Mouse (Mus musculus): Measurements from ENCODE around the gene AL607142.1.
A peak's percentile ranks its signal among the peaks of the same experiment; 100 is the strongest.

AL607142.1 gene

DNA sequence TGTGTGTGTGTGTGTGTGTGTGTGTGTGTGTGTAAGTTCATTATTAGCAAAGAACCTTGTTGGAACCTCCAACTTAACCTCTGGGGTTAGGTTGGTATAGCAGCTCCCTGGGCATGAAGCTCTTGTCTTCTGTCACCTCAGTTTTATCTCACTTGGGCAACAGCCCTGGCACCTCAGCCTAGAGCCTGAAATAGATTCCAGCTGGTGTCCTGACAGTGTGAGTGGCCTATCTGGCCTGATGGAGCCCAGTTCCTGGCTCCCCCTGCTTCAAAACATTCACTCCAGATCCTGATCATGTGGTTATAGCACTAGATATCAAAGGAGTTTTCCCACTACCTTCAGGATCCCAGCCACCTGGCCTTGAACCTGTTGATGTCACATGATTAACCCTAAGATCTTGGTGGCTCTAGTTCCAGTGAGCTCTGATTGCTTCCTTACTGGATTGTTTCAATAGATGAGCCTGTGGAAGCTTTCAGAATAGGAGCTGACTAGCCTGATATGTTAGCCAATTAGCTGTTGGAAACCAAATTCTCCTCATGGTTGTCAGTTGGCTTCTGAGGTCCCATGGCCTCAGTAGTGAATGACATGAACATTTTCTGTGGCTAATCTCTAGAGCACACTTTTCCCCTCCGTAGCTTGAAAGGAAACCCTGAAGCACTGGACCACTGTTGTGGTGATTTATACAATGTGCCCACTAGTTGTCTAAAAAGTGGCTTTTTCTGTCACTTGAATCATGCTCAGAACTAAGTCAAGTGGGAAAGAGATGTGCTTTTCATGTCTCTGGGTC lies 27.4 kb downstream of the AL607142.1 start:
- no peak for DNase-seq (ENCODE audit: extremely low read depth, insufficient read length, low spot score)

GRCm38 (mm10) chr4:120096935-120097334 lies 32.1 kb downstream of the AL607142.1 start:
- DNase-seq (ENCODE audit: extremely low read depth, insufficient read length, low spot score) = no peak

- no peak for DNase-seq (ENCODE audit: extremely low read depth, insufficient read length, low spot score)
Observed at GRCm38 (mm10) chr4:120101186-120101585, 36.4 kb downstream of the AL607142.1 start.

DNA sequence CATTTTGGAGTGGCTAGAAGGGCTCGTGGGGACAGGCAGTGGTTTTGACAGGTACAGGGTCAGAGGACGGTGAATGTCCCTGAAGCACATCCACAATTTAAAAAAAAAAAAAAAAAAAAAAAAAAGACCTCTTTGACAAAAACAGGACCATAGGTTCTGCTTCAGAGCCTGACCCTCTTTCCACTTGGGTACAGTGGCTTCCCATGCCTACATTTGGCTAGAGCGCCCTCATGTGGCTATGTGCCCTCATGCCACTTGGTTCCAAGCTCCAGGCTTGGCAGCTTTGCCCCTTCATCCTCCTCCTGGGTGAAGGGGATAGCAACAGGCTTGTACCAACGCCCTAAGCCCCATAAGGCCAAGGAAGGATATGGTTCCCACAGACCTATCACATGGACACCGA lies 39.8 kb downstream of the AL607142.1 start:
- no peak for DNase-seq (ENCODE audit: extremely low read depth, insufficient read length, low spot score)

DNA sequence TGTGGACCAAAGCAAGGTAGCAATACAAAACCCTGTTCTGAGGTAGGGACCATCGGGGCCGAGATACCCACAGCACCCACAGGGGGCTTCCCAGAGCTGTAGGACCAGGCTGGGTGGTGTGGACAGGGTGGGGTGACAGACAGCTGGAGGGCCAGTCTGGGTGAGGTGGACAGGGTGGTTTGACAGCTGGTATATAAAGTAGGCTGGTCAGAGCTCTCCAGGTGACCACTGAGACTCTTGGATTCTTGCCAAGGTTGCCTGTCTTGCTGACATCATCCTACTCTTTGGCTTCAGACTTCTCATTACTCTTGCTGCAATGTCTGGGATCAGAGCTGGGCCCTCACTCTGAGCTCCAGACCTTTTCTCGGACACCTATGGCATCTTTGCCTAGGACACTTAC lies 41.6 kb downstream of the AL607142.1 start:
- no peak for DNase-seq (ENCODE audit: extremely low read depth, insufficient read length, low spot score)

DNA sequence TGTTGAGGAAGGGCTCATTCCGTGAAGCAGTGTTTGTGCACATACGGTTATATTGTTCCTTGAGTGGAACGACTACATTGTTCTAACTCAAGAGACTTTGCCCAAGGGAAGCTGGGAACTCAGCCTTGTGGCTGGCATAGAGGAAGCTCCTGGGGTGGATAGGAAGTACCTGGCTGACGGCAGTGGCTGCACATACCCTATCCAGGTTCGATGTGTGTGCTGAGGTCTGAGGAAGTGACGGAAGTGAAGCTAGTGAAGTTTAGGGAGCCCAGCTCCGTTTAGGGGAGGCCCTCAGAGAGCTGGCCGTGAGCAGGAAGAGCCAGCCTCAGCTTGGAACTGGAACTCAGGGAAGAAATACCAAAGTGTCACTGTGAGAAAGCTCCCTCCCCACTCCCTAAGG lies 43.0 kb downstream of the AL607142.1 start:
- DNase-seq (ENCODE audit: extremely low read depth, insufficient read length, low spot score) = no peak

GRCm38 (mm10) chr4:120115516-120115915 lies 50.7 kb downstream of the AL607142.1 start:
- no peak for DNase-seq (ENCODE audit: extremely low read depth, insufficient read length, low spot score)

DNA sequence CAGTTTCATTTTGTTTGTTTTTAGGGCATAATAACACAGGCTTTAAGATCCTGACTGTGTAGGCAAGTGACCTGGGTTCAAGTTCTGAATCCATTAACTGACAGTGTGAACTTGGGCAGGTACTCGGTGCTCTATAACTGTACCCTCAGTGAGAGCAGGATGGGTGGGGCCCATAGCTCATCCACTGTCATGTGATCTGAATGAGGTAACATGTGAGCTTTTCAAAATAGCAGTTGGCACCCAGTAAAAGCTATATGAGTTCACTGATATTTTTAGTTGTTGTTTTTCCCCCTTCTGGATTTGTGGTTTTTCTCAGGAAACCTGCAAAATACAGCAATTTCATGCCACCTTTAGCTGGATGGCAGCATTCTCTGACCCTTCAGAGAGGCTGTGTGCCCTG lies 51.5 kb downstream of the AL607142.1 start:
- no peak for DNase-seq (ENCODE audit: extremely low read depth, insufficient read length, low spot score)

GRCm38 (mm10) chr4:120120276-120120675 lies 55.5 kb downstream of the AL607142.1 start:
- no peak for DNase-seq (ENCODE audit: extremely low read depth, insufficient read length, low spot score)

DNA sequence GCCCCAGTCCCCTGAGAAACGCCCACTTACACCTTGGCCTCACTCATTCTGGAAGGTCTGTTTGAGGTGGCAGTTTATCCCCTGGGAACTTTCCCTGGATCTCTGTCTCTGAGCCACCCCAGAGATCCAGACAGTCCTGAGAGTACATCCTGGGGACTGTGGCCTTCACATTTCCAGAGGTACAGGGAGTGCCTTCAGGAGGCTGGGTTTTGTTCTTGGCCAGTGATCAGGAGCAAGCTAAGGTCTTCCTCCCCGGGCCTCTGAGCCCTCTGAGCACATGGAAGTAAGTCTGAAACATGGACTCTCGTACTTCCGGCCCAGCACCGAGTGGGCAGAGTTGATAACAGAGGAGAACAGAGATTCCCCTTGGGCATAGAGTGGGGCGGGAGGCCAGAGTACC lies 59.9 kb downstream of the AL607142.1 start:
- no peak for DNase-seq (ENCODE audit: extremely low read depth, insufficient read length, low spot score)

GRCm38 (mm10) chr4:120126047-120126446 lies 61.3 kb downstream of the AL607142.1 start:
- DNase-seq (ENCODE audit: extremely low read depth, insufficient read length, low spot score) = no peak

GRCm38 (mm10) chr4:120127333-120127732 lies 62.5 kb downstream of the AL607142.1 start:
- no peak for DNase-seq (ENCODE audit: extremely low read depth, insufficient read length, low spot score)

- DNase-seq (ENCODE audit: extremely low read depth, insufficient read length, low spot score) = peak; percentile 77
Observed at GRCm38 (mm10) chr4:120128033-120128432, 63.2 kb downstream of the AL607142.1 start.

DNA sequence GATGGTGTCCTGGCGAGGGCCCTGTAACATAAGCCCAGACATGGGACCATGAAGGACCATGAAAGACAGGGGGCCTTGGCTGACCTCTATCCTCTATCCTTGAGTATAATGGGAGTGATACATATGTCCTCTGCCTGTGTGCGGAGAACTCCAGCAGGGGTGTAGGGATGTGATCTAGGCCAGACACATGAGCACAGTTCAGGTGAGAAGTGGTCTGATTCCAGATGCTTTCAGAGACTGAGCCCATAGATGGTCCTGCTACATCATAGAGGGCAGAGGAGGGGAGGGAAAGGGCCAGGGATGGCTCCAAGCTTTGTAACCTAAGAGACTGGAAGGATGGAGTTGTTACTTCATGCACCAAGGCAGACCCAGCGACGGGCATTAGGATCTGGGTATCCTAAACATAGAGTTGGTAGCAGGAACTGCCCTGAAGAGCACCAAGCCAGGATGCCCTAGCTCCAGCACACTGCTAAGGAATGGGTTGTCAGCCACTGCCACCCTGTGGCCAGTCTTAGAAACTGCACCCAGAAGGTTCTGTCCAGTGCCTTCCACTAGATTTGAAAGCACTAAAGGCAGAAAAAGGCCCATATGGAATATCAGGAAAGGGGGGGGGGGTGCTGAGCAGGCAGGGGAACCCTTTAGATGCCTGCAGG lies 64.6 kb downstream of the AL607142.1 start:
- no peak for DNase-seq (ENCODE audit: extremely low read depth, insufficient read length, low spot score)

GRCm38 (mm10) chr4:120130926-120131325 lies 66.1 kb downstream of the AL607142.1 start:
- no peak for DNase-seq (ENCODE audit: extremely low read depth, insufficient read length, low spot score)

DNA sequence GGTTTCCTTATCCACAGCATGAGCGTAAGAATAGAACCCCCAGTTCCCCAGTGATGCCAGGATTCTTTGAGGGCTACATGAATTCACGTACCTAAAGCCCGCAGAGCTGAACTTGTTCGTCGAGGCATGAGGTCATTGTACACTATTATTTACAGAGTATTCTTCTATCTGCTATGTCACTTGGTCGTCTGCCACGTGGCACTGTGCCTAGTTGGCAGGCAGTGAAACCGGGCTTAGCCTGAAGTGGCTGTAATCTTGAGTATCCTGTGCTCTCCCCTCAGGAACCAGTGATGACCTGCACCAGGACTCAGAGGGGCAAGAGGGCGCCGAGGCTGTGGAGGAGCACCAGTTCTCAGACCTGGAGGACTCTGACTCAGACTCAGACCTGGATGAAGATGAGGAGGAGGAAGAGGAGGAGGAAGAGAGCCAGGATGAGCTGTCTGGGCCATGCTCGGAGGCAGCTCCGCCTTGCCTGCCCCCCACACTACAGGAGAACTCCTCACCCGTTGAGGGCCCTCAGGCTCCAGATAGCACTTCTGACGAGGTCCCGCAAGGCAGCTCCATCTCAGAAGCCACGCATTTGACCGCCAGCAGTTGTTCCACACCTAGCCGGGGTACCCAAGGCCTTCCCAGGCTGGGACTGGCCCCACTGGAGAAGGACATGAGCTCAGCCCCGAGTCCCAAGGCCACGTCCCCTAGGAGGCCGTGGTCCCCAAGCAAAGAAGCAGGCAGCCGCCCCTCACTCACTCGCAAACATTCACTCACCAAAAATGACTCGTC lies 66.8 kb downstream of the AL607142.1 start:
- no peak for DNase-seq (ENCODE audit: extremely low read depth, insufficient read length, low spot score)

DNA sequence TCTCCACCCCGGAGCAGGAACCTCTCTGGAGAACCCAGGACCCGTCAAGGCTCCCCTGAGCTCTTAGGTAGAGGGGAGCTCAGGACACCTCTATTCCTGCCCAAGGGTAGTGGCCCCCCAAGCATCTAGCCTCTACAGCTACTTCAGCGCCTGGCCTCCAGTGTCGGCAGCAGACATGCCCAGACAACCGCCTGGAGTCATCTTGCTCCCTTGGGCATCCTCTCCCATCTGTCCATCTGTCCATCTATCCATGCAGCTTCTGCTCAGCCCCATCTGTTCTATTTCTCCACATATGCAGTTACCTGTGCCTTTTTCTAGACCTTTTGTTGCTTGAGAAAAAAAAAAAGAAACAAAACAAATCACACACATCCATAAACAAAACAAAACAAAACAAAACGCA lies 69.4 kb downstream of the AL607142.1 start:
- no peak for DNase-seq (ENCODE audit: extremely low read depth, insufficient read length, low spot score)

DNA sequence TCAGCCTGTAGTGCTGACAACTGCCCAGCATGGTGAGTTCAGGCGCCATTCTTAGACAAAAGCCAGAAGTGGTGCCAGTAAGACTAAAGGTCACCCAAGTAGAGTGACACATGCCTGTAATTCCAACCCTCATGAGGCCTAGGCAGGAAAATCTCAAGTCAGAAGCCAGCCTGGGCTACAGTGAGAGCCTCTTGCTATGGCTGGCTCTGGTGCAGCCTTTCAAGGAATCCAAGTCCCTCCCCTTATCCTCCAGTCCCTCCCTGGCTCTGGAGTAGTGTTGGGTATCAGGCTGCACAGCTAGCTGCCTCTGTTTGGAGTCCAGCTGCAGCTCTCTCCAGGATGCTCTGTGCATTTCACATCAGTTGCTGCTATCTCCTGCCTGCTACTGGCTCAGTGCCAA lies 77.0 kb downstream of the AL607142.1 start:
- no peak for DNase-seq (ENCODE audit: extremely low read depth, insufficient read length, low spot score)

DNA sequence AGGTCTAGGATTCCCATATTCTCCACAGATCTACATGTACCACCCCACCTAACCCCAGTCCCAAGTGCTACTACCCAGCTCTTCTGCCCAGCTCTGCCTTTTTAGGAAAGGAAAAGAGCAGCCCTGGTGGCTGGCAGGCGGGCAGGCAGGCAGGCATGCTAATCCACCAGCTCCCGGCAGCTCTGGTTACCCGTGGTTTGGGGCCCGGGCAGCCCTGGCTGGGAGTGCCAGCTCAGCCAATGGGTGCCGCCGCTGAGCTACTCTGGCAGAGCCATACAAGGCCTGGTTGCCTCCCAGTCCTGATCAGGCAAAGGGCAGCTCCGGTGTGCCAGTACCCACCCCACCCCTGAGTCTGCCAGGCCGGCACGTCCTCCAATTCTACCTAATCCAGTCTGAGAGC lies 78.1 kb downstream of the AL607142.1 start:
- peak; percentile 71 for DNase-seq (ENCODE audit: extremely low read depth, insufficient read length, low spot score)

Data from 3134 (cell line).